Mouse (Mus musculus) left cerebral cortex, adult 11 months (tissue): ENCODE results near the gene Aff4.

Source experiments
- DNase-seq: peaks from one replicate; pipeline ENCODE4 v3.0.0; 2022; ENCODE audit warnings: low spot score

The Aff4 gene

DNA sequence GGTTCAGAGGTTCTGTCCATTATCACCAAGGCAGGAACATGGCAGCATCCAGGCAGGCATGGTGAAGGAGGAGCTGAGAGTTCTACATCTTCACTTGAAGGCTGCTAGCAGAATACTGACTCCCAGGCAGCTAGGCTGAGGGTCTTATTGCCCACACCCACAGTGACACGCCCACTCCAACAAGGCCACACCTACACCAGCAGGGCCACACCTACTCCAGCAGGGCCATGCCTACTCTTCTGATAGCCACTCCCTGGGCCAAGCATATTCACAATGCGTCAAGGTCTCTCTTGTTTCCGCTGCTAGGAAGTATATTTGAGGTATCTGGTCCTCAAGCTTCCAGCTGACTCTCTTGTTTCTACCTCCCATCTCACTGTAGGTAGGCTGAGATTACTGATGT is 108.4 kb downstream of the Aff4 start:
- no peak for DNase-seq

DNA sequence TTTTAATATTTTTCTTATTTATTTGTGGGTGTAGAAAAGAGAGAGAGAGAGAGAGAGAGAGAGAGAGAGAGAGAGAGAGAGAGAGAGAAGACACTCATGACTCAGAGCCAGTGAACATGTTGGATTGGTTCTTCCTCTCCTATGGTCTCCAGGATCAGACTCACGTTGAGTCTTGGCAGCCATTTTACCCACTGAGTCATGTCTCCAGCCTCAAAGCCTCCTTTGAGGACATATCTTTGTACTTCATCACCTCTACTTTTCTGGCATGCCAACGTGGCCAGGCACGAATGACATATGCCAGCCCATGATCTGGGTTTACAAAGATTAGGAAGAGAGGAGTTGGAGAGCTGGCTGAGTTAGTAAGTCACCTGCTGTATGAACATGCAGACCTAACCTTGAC is 109.6 kb downstream of the Aff4 start:
- DNase-seq = no peak

DNA sequence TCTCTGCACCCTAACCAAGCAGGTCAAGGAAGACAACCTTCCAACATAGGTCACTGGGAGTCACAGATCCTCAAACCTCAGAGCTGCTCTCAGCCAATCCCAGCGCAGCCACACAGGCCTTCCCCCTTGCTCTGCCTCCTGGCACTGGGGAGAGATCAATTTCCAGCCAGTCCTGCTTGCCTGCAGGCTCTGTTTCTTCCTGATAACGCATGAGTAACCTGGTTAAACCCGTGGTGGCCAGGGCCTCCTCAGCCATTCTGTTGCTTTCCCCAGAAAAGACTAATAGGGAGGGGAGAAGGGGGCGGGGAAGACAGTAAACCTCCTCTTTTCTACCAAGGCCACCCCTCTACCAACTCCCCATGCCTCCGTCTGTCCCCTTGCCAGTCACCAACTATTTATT is 111.1 kb downstream of the Aff4 start:
- no peak for DNase-seq

DNA sequence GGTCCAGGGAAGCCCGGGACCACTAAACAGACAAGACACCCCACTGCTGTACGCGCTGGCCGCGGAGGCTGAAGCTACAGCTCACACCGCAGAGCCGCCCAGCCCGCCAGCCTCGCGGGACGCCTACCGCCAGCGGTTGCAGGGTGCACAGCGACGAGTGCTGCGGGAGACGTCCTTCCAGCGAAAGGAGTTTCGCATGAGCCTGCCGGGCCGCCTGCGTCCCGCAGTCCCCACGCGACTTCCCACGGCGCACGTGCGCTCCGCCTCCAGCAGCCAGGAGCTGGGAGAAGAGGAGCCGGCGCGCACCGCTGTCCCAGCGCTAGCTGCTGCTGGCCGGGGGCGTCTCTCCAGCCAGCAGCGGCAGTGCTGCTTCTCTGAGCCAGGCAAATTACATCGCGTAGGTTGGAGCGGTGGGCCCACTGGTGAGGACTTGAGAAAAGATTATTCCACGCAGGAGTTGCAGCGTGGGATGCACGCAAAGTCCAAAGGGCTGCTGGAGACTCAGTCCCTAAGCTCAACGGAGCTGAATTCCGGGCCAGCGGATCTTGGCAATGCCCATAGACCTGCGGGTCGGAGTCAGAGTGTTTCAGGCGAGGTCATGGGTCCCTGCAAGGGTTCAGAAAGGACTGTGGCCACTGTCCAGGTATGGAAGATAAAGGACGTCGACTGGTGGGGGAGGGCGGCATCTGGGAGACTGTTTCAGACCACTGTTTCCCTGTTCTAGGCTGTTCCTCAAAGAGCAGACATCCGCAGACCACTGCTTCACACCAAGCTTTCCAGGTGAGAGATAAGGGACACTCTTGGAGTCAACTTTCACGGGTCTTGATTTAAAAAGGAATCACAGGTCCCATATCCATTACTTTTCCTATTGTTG is 113.2 kb downstream of the Aff4 start:
- DNase-seq = no peak

DNA sequence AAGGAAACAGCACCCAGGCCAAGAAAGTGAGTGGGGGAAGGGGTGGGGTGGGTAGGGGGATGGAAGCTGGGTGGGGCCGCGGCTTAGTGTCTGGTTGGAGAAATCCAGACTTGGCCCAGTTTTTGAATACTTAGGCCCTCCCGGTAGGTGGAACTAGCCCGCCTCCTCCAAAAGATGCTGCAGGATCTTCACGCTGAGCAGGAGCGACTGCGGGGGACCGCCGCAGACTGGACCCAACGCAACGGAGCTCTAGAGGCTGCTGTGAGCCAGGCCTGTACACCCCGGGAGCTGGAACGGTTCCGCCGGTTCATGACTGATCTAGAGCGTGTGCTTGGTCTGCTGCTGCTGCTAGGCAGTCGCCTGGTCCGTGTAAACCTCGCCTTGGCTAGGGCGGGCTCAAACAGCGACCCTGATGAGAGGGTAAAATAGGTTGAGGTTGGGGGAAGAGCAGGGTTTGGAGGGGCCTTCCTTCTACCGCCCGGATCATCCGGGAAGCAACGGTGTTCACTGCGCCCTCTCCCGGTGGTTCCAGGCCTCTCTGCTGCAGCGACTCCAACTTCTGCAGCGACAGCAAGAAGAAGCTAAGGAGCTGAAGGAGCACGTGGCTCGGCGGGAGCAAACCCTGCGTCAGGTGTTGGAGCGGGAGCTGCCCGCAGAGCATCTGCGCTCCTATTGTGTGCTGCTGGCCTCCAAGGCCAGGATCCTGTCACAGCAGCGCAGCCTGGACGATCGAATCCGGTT is 115.8 kb downstream of the Aff4 start:
- DNase-seq = no peak

DNA sequence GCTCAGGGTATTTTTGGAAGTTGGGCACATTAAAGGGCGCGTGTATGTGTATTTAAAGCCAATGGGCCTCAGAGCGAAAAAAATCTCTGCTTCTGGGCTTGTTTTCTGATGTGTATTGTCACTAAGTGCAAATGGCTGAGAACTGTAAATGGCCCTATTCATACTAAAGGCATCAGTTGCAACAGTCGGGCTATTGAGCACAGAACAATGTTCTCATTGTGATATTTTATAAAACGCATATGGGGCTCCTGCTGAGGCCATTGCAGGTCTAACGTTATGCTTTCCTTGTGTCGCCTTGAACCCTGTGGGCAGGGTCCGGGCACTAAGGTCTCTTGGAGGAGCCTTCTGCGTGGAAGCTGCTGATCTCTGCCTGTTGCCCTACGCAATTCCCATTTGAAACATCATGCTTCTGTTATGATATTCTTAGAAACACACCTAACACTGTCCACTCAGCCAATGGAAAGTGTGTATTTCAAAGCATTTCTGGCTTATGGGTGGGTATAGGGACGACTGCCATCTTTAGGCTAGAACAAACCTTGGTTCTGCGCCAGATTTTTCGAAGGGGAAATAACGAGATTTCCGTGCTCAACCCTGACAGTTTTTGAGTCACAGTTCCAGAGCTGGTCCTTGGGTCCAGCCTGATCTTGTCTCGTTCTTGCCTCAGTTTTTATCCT is 118.8 kb downstream of the Aff4 start:
- peak; percentile 71 for DNase-seq

DNA sequence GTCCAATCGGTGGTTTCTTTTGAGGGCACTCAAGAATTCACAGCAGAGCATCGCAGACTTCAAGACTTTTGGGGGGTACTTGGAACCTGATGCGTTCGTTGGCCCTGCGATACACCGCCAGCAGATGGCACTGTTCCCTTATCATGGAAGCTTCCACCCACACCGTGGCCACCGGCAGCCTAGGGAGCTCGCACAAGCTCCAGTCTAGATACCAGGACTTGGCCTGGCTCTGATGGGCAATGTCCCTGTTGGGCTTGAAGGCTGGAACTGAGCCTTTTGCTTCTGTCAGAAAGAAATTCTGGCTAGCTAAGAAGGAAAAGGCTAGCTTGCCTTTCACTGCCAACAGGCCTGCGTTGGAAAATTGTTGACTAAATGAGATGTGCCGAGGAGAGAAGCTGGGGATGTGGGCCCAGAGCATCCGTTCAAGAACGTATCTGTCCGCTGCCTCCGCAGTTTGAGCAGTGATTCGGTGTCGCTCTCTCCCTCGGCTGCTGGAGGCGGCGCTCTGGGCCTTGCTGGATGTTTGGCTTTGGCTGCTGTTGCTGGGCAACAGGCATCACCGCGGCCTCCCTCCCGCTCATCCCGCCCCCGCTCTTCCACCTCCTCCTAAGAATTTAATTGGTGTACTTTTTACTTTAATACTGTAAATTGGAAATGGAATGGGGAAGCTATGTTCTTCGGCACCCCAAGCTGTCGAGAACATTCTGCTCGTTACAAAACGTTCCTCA is 119.5 kb downstream of the Aff4 start, which contains the start of gene Gm9837:
Gene Gm9837, minus strand, starts transcription at position 512 of the 728 bp plus-strand sequence.
- peak; percentile 91 for DNase-seq
